In the genomic region with DNA sequence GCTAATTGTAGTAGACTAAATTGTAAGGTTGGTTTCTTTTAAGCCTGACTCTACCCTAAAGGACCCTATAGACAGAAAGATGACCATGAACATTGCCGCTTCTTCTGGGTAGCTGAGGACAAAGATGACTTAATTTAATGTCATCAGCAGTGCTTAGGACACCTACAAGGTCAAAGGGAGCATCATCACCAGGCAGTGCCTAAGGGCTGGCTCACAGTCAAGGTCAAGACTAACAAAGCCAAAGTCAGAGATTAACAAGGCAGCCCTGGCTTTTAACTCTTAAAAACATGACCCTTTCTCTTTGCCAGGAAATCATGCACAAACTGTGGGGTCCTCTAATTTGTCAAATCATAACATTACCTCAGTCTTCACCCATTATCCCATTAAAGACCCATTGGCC, we compare ENCODE assay signal across 11 mouse cellular contexts.
"Had no signal": no experiment of that assay in that cellular context is flagged by ENCODE, and none has a peak within 500 bp of the region (broad histone marks: within the 10 kb centered on the region; RNA-seq: fewer than 3 reads in every experiment).

No protein-coding gene starts in this region.

- DNase-seq: gastrocnemius, postnatal 14 days; gastrocnemius, postnatal 36 days; heart, adult 11 months; heart, adult 2 months; heart, postnatal 4 days; kidney, adult 18-20 months; kidney, adult 8-10 months; kidney, postnatal 10 days; kidney, postnatal 36 days; liver; liver, embryonic 13.5 days had no signal
